Mouse (Mus musculus): ENCODE measurements at regions not wholly inside any gene's neighbourhood (a gene's known extent, or its start where the extent isn't known, plus 50 kb on each side); places are given as distances from the start of the nearest gene placed in this dataset.

DNA sequence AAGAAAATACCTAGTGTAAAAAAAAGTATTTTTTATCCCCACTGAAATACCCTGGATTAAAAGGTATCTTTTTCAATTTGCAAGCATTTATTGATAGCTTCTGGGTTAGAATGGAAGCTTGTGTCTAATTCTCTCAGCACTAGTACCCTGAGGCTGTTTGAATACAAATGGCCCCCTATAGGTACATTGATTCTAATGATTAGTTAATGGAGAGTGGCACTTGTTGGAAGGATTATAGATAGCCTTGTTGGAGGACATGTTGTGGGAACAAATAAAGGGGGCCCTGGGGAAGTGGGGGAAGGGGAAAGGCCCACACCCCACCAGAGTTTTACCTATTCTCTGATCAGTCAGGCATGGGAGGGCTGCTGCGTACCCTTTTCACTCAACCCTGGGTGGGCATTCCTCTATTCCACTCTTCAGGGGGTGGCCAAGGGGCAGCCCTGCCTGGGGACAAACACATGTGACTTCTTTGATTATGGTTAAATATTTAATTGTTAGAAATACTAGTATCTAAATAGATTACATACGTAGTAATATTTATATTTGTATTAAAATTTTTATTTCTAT lies 524.3 kb upstream of the Fam174a start:
- H3K79me2 ChIP-seq (replicated peaks; ENCODE audit: control insufficient read depth, extremely low read depth, insufficient read depth, poor library complexity, severe bottlenecking): no peaks in the 10 kb centered on the region
- H3K4me1 ChIP-seq (ENCODE audit: control insufficient read depth in 1 of 2, insufficient read depth in 2 of 2): no peaks in the 10 kb centered on the region; a peak in 1 of 4 replicates
- dilution Hi-C loops (cut with MboI; ENCODE audit: extremely low pct_ligation_motif_present, extremely low pct_unique_long_range_greater_than_20kb, low sequenced_read_pairs): no loop called here
- H3K9ac ChIP-seq (ENCODE audit: insufficient read depth, low read depth): no peak overlapping the region
- TF ChIP-seq RAD21 (IDR thresholded peaks at IDR 0.05; ENCODE audit: low read depth, low read length) (no peak), JUND (conservative IDR thresholded peaks at IDR 0.05; ENCODE audit: low read depth, low read length) (no peak), MAZ (IDR thresholded peaks at IDR 0.05; ENCODE audit: low read depth, low read length) (no peak), NELFE (IDR thresholded peaks at IDR 0.05; ENCODE audit: low read depth, low read length) (no peak)
- no peaks in the 10 kb centered on the region for H3K9me3 ChIP-seq (replicated peaks; ENCODE audit: low read length)
- H3K27ac ChIP-seq (ENCODE audit: insufficient read depth, low read depth): no peak overlapping the region
- DNase-seq (ENCODE audit: extremely low read depth): no peak
- H3K27me3 ChIP-seq (replicated peaks): no peaks in the 10 kb centered on the region
- no peak overlapping the region for H3K4me3 ChIP-seq (replicated peaks in 1 of 3; ENCODE audit: low read depth in 2 of 3, low read length in 2 of 3, poor library complexity in 1 of 3)
- H3K4me2 ChIP-seq (ENCODE audit: insufficient read depth, low read depth, poor library complexity, severe bottlenecking): no peak overlapping the region
- H3K36me3 ChIP-seq (replicated peaks in 1 of 2; ENCODE audit: control insufficient read depth in 1 of 2, insufficient read depth in 1 of 2, low read length in 1 of 2): no peaks in the 10 kb centered on the region
- in situ Hi-C loops (cut with MboI; ENCODE audit: low pct_ligation_motif_present, low pct_unique_long_range_greater_than_20kb, low sequenced_read_pairs): no loop called here

DNA sequence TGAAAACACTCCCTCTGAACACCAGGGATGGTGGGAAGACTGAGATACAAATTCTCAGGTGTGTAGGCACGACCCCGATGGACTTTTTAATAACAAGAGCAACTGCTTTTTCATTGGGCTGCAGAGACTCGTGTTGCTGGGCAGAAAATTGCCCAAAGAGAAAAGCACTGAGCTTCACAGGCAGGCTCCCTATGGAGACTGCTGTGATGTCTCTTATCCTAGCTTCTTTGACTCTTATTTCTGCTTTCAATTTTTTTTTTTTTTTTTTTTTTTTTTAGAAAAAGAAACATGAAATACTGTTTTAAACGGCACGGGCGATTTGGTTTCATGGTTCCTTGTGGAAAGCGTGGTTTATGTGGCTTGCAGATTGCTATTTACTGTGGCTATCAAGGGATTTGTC lies 522.8 kb upstream of the Fam174a start:
- peak; percentile 10; the same call in 1 of the 2 replicates for TF ChIP-seq ZNF384 (IDR thresholded peaks at IDR 0.05; ENCODE audit: low read depth, low read length)
- no peak for TF ChIP-seq ELF1 (IDR thresholded peaks at IDR 0.05; ENCODE audit: low read depth, low read length)
- no peak for DNase-seq (ENCODE audit: extremely low read depth)
- no peaks in the 10 kb centered on the region for H3K9me3 ChIP-seq (replicated peaks; ENCODE audit: low read length)
- no peaks in the 10 kb centered on the region; a peak in 1 of 4 replicates for H3K4me1 ChIP-seq (ENCODE audit: control insufficient read depth in 1 of 2, insufficient read depth in 2 of 2)
- dilution Hi-C loops (cut with MboI; ENCODE audit: extremely low pct_ligation_motif_present, extremely low pct_unique_long_range_greater_than_20kb, low sequenced_read_pairs): no loop called here
- no peak overlapping the region for H3K4me3 ChIP-seq (replicated peaks in 1 of 3; ENCODE audit: low read depth in 2 of 3, low read length in 2 of 3, poor library complexity in 1 of 3)
- H3K4me2 ChIP-seq (ENCODE audit: insufficient read depth, low read depth, poor library complexity, severe bottlenecking): peak overlapping the region; percentile 62
- H3K27me3 ChIP-seq (replicated peaks): no peaks in the 10 kb centered on the region
- H3K36me3 ChIP-seq (replicated peaks in 1 of 2; ENCODE audit: control insufficient read depth in 1 of 2, insufficient read depth in 1 of 2, low read length in 1 of 2): no peaks in the 10 kb centered on the region
- in situ Hi-C loops (cut with MboI; ENCODE audit: low pct_ligation_motif_present, low pct_unique_long_range_greater_than_20kb, low sequenced_read_pairs): no loop called here
- H3K79me2 ChIP-seq (replicated peaks; ENCODE audit: control insufficient read depth, extremely low read depth, insufficient read depth, poor library complexity, severe bottlenecking): no peaks in the 10 kb centered on the region
- no peak overlapping the region for H3K9ac ChIP-seq (ENCODE audit: insufficient read depth, low read depth)
- no peak overlapping the region for H3K27ac ChIP-seq (ENCODE audit: insufficient read depth, low read depth)

DNA sequence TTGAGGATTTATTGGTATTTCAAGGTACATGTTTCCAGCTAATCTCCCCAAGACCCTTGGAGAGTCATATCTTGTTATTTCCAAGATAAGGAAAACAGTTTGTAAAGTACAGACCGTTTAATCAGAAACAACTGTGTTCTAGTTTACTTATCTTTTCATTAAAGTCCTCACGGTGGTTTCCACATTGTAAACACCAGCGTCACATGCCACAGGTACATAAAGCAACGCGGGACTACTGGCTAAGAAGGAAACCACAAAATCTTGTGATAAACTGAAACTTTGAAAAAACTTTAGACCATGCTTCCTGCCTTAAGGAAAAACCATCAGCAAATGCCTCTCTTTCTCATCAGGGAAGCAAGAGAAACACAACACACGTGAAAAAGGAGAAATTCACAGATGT lies 522.4 kb upstream of the Fam174a start:
- no peaks in the 10 kb centered on the region; a peak in 1 of 4 replicates for H3K4me1 ChIP-seq (ENCODE audit: control insufficient read depth in 1 of 2, insufficient read depth in 2 of 2)
- H3K27me3 ChIP-seq (replicated peaks): no peaks in the 10 kb centered on the region
- H3K36me3 ChIP-seq (replicated peaks in 1 of 2; ENCODE audit: control insufficient read depth in 1 of 2, insufficient read depth in 1 of 2, low read length in 1 of 2): no peaks in the 10 kb centered on the region
- in situ Hi-C loops (cut with MboI; ENCODE audit: low pct_ligation_motif_present, low pct_unique_long_range_greater_than_20kb, low sequenced_read_pairs): no loop called here
- peak overlapping the region; percentile 57; the same call in 1 of the 2 replicates for H3K4me2 ChIP-seq (ENCODE audit: insufficient read depth, low read depth, poor library complexity, severe bottlenecking)
- dilution Hi-C loops (cut with MboI; ENCODE audit: extremely low pct_ligation_motif_present, extremely low pct_unique_long_range_greater_than_20kb, low sequenced_read_pairs): no loop called here
- no peaks in the 10 kb centered on the region for H3K9me3 ChIP-seq (replicated peaks; ENCODE audit: low read length)
- DNase-seq (ENCODE audit: extremely low read depth): no peak
- no peak overlapping the region for H3K4me3 ChIP-seq (replicated peaks in 1 of 3; ENCODE audit: low read depth in 2 of 3, low read length in 2 of 3, poor library complexity in 1 of 3)
- TF ChIP-seq NELFE (IDR thresholded peaks at IDR 0.05; ENCODE audit: low read depth, low read length) (no peak), BHLHE40 (IDR thresholded peaks at IDR 0.05; ENCODE audit: low read depth, low read length) (peak; percentile 26; the same call in 1 of the 2 replicates), IRF4 (IDR thresholded peaks at IDR 0.05; ENCODE audit: low read depth, low read length) (no peak), USF1 (IDR thresholded peaks at IDR 0.05; ENCODE audit: low read depth, low read length) (no peak)
- H3K27ac ChIP-seq (ENCODE audit: insufficient read depth, low read depth): no peak overlapping the region
- H3K9ac ChIP-seq (ENCODE audit: insufficient read depth, low read depth): no peak overlapping the region
- no peaks in the 10 kb centered on the region for H3K79me2 ChIP-seq (replicated peaks; ENCODE audit: control insufficient read depth, extremely low read depth, insufficient read depth, poor library complexity, severe bottlenecking)

All from CH12.LX (cell line).